Mouse (Mus musculus): Measurements from ENCODE around the gene Kcnq2. TPM values are rescaled to one million over a fixed set of nuclear protein-coding genes. Genes with fewer than 3 reads are reported as not detected.

The Kcnq2 gene
- polyA plus RNA-seq, 1 experiment from 2014 or later: 0.17 TPM

DNA sequence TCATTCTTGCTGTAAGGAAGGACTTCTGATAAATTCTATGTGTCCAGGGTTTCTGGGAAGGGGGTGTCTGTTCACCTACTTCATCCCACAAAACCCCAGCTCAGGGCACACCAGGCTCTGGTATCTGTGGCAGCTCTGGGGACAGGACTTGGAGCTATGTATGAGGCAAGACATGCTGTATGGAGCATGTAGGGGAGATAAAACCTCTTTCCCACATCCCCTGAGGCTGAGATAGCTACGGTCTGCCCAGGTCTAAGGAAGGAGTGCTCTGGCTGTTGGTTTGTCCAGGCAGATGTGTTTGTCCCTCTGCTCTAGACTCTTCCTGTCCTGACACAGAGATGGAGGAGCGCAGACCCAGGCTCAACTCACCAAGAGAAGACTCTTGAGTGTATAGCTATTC, 56.2 kb downstream of the Kcnq2 start:
- no peak for ATAC-seq (replicated peaks; ENCODE audit: insufficient number of reproducible peaks, low FRiP score, low TSS enrichment)

DNA sequence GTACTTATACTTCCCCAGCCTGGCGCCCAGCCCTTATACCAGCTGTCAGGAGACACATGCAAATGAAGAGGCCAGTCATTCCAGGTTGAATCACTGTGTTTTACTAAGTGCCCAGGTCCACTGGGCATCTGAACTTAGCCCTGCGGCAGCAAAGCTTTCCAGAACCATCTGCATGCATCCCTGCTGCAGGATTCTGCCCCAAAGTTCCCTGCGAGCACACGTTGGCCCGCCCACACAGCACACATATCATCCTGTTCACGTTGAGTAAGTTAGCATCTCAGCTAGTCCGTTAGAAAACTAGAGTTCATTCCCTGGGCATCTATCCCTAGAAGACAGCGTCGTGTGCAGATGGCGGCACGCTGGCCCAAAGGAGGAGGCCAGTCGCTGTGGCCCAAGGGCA, 59.6 kb downstream of the Kcnq2 start:
- Histone ChIP-seq H3K9me3 (replicated peaks; ENCODE audit: control insufficient read depth, low read length) (no peaks in the 10 kb centered on the region), H3K9ac (ENCODE audit: low read depth, low read length) (no peak overlapping the region), H3K4me2 (no peak overlapping the region), H3K36me3 (ENCODE audit: control insufficient read depth, insufficient read depth, low read length) (no peaks in the 10 kb centered on the region), H3K27me3 (ENCODE audit: control insufficient read depth, insufficient read depth, low read length) (0 out of 2 replicates have a peak, but pooled peaks cover 3% of the 10 kb centered on the region), H3K4me3 (ENCODE audit: low read depth, low read length) (no peak overlapping the region), H3K4me1 (ENCODE audit: control insufficient read depth, insufficient read depth, low read length) (no peaks in the 10 kb centered on the region), H3K27ac (ENCODE audit: low read depth, low read length) (no peak overlapping the region)
- 83% methylated on average over 12 of the region's 12 CpGs for WGBS (ENCODE audit: insufficient replicate concordance)
- ATAC-seq (replicated peaks; ENCODE audit: insufficient number of reproducible peaks, low FRiP score, low TSS enrichment): no peak

More for the DNA sequence above, 56.2 kb downstream of the Kcnq2 start:
- Histone ChIP-seq H3K4me1 (ENCODE audit: control insufficient read depth, insufficient read depth, low read length) (no peaks in the 10 kb centered on the region), H3K9ac (ENCODE audit: low read depth, low read length) (no peak overlapping the region), H3K9me3 (replicated peaks; ENCODE audit: control insufficient read depth, low read length) (no peaks in the 10 kb centered on the region), H3K4me3 (ENCODE audit: low read depth, low read length) (no peak overlapping the region), H3K27ac (ENCODE audit: low read depth, low read length) (no peak overlapping the region), H3K4me2 (no peak overlapping the region), H3K36me3 (ENCODE audit: control insufficient read depth, insufficient read depth, low read length) (no peaks in the 10 kb centered on the region), H3K27me3 (ENCODE audit: control insufficient read depth, insufficient read depth, low read length) (peaks cover 2% of the 10 kb centered on the region)
- WGBS (ENCODE audit: insufficient replicate concordance): 83% methylated on average over 2 of the region's 2 CpGs

DNA sequence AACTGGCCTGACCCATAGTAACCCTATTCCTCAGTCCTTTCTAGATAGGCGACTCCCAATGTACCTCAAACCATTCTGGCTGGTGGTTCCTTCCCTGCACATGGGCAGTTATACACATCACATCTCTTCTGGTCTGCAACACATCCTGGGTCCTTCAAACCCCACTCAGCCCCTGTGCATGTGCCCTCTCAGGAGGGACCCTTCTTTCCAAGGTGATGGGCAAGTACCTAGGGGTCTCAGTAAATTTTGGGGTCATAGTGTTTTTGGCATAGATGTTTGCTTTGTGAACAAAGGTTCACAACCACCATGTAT, 62.7 kb downstream of the Kcnq2 start:
- no peak for ATAC-seq (replicated peaks; ENCODE audit: insufficient number of reproducible peaks, low FRiP score, low TSS enrichment)
- H3K4me1 ChIP-seq (ENCODE audit: control insufficient read depth, insufficient read depth, low read length): no peaks in the 10 kb centered on the region
- H3K9me3 ChIP-seq (replicated peaks; ENCODE audit: control insufficient read depth, low read length): no peaks in the 10 kb centered on the region
- H3K9ac ChIP-seq (ENCODE audit: low read depth, low read length): no peak overlapping the region
- H3K27me3 ChIP-seq (ENCODE audit: control insufficient read depth, insufficient read depth, low read length): 0 out of 2 replicates have a peak, but pooled peaks cover 5% of the 10 kb centered on the region
- WGBS (ENCODE audit: insufficient replicate concordance): 7% methylated on average over 1 of the region's 1 CpGs
- no peaks in the 10 kb centered on the region for H3K36me3 ChIP-seq (ENCODE audit: control insufficient read depth, insufficient read depth, low read length)
- H3K4me3 ChIP-seq (ENCODE audit: low read depth, low read length): no peak overlapping the region
- H3K4me2 ChIP-seq: no peak overlapping the region
- no peak overlapping the region for H3K27ac ChIP-seq (ENCODE audit: low read depth, low read length)

DNA sequence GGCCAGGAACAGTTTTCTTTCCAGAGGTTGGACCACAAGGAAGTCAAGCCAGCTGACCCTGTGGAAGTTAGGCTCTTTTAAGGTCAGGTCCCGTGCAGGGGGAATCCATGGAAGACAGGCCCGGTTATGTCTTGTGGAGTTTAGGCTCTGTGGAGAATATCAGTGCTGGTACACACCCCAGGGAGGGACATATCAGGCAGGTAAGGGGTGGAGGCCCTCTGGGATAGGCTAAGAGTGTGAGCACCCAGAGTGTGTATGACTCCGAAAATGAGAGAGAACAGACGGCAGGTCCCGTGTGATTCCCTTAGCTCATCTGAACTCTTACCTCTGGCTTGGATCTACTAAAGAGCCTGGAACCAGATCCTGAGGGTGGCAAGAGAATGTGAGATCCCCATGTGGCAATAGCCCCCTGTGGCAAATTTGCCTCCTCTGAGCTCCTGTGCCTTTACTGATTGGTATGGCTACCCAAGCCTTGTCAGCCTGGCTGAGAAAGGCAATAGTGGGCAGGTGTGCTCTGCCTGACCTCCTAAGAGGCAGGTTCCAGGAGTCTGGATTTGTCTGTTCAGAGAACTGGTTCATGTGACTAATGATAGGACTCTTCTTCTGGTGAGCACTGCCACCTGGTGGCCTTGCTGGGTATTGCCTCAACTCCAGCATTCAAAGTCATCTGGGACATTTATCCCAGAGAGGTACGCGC, 63.2 kb downstream of the Kcnq2 start:
- no peak overlapping the region for H3K27ac ChIP-seq (ENCODE audit: low read depth, low read length)
- ATAC-seq (replicated peaks; ENCODE audit: insufficient number of reproducible peaks, low FRiP score, low TSS enrichment): no peak

DNA sequence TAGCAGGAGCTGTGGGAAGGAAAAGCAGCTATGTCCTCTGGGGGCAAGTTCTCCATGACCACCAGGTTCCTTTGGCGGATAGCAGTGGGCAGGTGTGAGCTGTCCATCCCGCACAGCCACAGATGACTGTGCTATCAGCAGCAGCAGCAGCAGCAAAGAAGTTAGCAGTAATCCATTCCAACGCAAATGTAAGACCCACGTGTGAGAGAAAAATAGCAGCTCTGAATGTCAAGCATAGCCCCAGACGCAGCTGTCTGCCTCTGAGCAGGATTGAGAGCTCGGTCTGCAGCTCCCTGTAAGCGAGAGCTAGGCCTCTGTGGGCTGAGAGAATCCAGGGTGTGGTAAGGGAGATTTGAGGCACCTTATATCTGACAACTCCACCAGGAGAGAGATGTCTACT, 65.0 kb downstream of the Kcnq2 start:
- Histone ChIP-seq H3K4me2 (no peak overlapping the region), H3K36me3 (ENCODE audit: control insufficient read depth, insufficient read depth, low read length) (no peaks in the 10 kb centered on the region), H3K4me1 (ENCODE audit: control insufficient read depth, insufficient read depth, low read length) (no peaks in the 10 kb centered on the region), H3K4me3 (ENCODE audit: low read depth, low read length) (no peak overlapping the region), H3K9me3 (replicated peaks; ENCODE audit: control insufficient read depth, low read length) (no peaks in the 10 kb centered on the region), H3K27me3 (ENCODE audit: control insufficient read depth, insufficient read depth, low read length) (0 out of 2 replicates have a peak, but pooled peaks cover 5% of the 10 kb centered on the region), H3K27ac (ENCODE audit: low read depth, low read length) (no peak overlapping the region), H3K9ac (ENCODE audit: low read depth, low read length) (no peak overlapping the region)
- ATAC-seq (replicated peaks; ENCODE audit: insufficient number of reproducible peaks, low FRiP score, low TSS enrichment): no peak
- WGBS (ENCODE audit: insufficient replicate concordance): 50% methylated on average over 7 of the region's 7 CpGs

More for the DNA sequence above, 63.2 kb downstream of the Kcnq2 start:
- Histone ChIP-seq H3K9me3 (replicated peaks; ENCODE audit: control insufficient read depth, low read length) (no peaks in the 10 kb centered on the region), H3K36me3 (ENCODE audit: control insufficient read depth, insufficient read depth, low read length) (no peaks in the 10 kb centered on the region), H3K4me2 (no peak overlapping the region), H3K27me3 (ENCODE audit: control insufficient read depth, insufficient read depth, low read length) (0 out of 2 replicates have a peak, but pooled peaks cover 5% of the 10 kb centered on the region), H3K4me3 (ENCODE audit: low read depth, low read length) (no peak overlapping the region), H3K9ac (ENCODE audit: low read depth, low read length) (no peak overlapping the region), H3K4me1 (ENCODE audit: control insufficient read depth, insufficient read depth, low read length) (no peaks in the 10 kb centered on the region)
- WGBS (ENCODE audit: insufficient replicate concordance): 52% methylated on average over 7 of the region's 7 CpGs

DNA sequence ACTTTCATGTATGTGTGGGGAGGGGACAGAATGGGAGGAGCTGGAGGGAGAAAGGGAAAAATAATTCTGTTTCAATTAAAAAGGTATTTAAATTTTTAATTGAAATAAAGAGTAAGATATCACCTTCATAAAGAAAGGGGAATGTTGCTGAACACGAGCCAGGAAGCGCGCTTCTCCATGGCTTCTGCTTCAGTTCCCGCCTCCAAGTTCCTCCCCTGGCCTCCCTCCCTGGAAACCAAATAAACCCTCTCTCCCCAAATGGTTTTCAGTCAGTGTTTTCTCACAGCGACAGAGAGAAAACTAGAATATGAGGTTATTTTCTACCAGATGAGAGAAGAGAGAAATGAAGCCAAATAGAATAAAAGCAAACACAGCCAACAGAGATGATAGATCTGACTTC, 66.6 kb downstream of the Kcnq2 start:
- H3K9me3 ChIP-seq (replicated peaks; ENCODE audit: control insufficient read depth, low read length): no peaks in the 10 kb centered on the region
- no peak overlapping the region for H3K27ac ChIP-seq (ENCODE audit: low read depth, low read length)
- H3K4me2 ChIP-seq: no peak overlapping the region
- H3K36me3 ChIP-seq (ENCODE audit: control insufficient read depth, insufficient read depth, low read length): no peaks in the 10 kb centered on the region
- H3K27me3 ChIP-seq (ENCODE audit: control insufficient read depth, insufficient read depth, low read length): 0 out of 2 replicates have a peak, but pooled peaks cover 3% of the 10 kb centered on the region
- no peak for ATAC-seq (replicated peaks; ENCODE audit: insufficient number of reproducible peaks, low FRiP score, low TSS enrichment)
- no peak overlapping the region for H3K9ac ChIP-seq (ENCODE audit: low read depth, low read length)
- H3K4me1 ChIP-seq (ENCODE audit: control insufficient read depth, insufficient read depth, low read length): no peaks in the 10 kb centered on the region
- WGBS (ENCODE audit: insufficient replicate concordance): 70% methylated on average over 5 of the region's 5 CpGs
- H3K4me3 ChIP-seq (ENCODE audit: low read depth, low read length): no peak overlapping the region

DNA sequence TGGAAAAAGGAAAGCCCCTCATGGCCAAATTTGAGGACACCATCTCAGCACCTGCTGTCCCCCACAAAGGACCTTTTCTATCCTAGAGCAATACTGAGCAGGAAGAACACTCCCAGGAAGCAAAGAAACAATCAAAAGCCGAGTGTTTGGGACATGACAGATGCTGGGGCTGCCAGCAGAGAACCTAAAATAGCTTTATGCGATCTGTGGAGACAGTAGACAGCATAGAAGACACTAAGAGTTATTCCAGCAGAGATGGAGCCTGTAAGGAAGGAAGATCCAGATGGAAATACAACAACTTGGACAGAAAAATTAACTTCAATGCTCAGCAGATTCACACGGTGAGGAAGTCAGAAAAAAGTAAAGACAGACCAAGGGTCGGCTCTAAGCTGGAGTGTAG, 69.3 kb downstream of the Kcnq2 start:
- H3K27ac ChIP-seq (ENCODE audit: low read depth, low read length): no peak overlapping the region
- H3K4me3 ChIP-seq (ENCODE audit: low read depth, low read length): no peak overlapping the region
- no peaks in the 10 kb centered on the region for H3K4me1 ChIP-seq (ENCODE audit: control insufficient read depth, insufficient read depth, low read length)
- peaks cover 13% of the 10 kb centered on the region; the same call in 1 of the 2 replicates for H3K27me3 ChIP-seq (ENCODE audit: control insufficient read depth, insufficient read depth, low read length)
- no peak overlapping the region for H3K4me2 ChIP-seq
- WGBS (ENCODE audit: insufficient replicate concordance): 54% methylated on average over 4 of the region's 4 CpGs
- H3K9me3 ChIP-seq (replicated peaks; ENCODE audit: control insufficient read depth, low read length): no peaks in the 10 kb centered on the region
- no peak for ATAC-seq (replicated peaks; ENCODE audit: insufficient number of reproducible peaks, low FRiP score, low TSS enrichment)
- no peak overlapping the region for H3K9ac ChIP-seq (ENCODE audit: low read depth, low read length)
- no peaks in the 10 kb centered on the region for H3K36me3 ChIP-seq (ENCODE audit: control insufficient read depth, insufficient read depth, low read length)

DNA sequence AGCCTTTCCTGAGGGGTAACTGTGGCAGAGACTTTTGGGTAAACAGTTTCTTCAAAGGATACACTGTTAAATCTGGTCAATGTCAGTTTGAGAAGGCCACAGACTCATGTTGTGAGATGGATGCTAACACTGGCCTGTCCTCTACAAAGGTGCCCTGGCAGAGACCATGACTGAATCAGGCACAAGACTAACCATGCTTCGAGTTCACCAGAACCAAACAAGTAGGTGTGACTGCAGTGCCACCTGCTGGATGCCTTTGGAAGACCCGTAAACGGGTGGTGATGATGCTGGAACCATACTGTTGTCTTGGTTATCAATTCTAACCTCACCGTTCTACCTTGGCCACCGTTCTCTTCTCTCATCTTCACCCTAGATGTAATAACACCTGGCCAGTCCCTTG, 75.0 kb downstream of the Kcnq2 start:
- Histone ChIP-seq H3K27ac (ENCODE audit: low read depth, low read length) (no peak overlapping the region), H3K4me3 (ENCODE audit: low read depth, low read length) (no peak overlapping the region), H3K9me3 (replicated peaks; ENCODE audit: control insufficient read depth, low read length) (no peaks in the 10 kb centered on the region), H3K4me1 (ENCODE audit: control insufficient read depth, insufficient read depth, low read length) (no peaks in the 10 kb centered on the region), H3K9ac (ENCODE audit: low read depth, low read length) (no peak overlapping the region), H3K27me3 (ENCODE audit: control insufficient read depth, insufficient read depth, low read length) (peaks cover 19% of the 10 kb centered on the region; the same call in 1 of the 2 replicates), H3K4me2 (no peak overlapping the region), H3K36me3 (ENCODE audit: control insufficient read depth, insufficient read depth, low read length) (no peaks in the 10 kb centered on the region)
- WGBS (ENCODE audit: insufficient replicate concordance): 18% methylated on average over 5 of the region's 5 CpGs
- no peak for ATAC-seq (replicated peaks; ENCODE audit: insufficient number of reproducible peaks, low FRiP score, low TSS enrichment)

DNA sequence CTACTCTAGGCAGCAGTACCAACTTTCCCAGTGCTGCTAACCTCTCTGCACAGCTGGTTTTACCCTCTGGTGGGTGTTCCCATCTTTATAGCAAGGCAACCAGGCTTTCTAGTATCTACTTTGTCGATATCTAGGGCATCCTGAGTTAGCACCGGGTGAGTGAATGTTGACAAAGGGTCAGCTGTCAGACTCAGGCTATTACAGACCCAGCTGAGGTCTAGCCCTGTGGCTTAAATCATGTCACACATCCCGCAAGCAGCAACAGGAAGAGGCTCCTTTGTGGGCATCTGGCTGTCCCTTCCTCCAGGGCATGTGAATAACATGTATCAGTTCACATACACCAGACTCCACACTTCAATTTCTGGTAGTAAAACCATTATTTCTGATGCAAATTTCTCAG, 76.9 kb downstream of the Kcnq2 start:
- Histone ChIP-seq H3K9ac (ENCODE audit: low read depth, low read length) (no peak overlapping the region), H3K4me2 (no peak overlapping the region), H3K4me3 (ENCODE audit: low read depth, low read length) (no peak overlapping the region), H3K4me1 (ENCODE audit: control insufficient read depth, insufficient read depth, low read length) (no peaks in the 10 kb centered on the region), H3K36me3 (ENCODE audit: control insufficient read depth, insufficient read depth, low read length) (no peaks in the 10 kb centered on the region), H3K27ac (ENCODE audit: low read depth, low read length) (no peak overlapping the region), H3K9me3 (replicated peaks; ENCODE audit: control insufficient read depth, low read length) (no peaks in the 10 kb centered on the region), H3K27me3 (ENCODE audit: control insufficient read depth, insufficient read depth, low read length) (peaks cover 28% of the 10 kb centered on the region)
- 34% methylated on average over 3 of the region's 3 CpGs for WGBS (ENCODE audit: insufficient replicate concordance)
- no peak for ATAC-seq (replicated peaks; ENCODE audit: insufficient number of reproducible peaks, low FRiP score, low TSS enrichment)
